Mouse (Mus musculus) spleen, postnatal 0 days (tissue): ENCODE results near the gene Serpina3f. TPM values are rescaled to one million over a fixed set of nuclear protein-coding genes. Genes with fewer than 3 reads are reported as not detected.

Experiments used
- polyA plus RNA-seq: library from polyadenylated mRNA; unstranded; fragments of >200 nt; fragmentation: Nextera tagmentation; extraction: Ambion mirVana; gene quantifications from 2 replicates; pipeline ENCODE4 v1.2.1, GENCODE M21; 2015

Serpina3f gene
- polyA plus RNA-seq, result 0.66 and 0.78 TPM in 2 replicates

GRCm38 (mm10) chr12:104214445-104214753 lies at the start of gene Serpina3f:
Gene Serpina3f (plus strand): TSS chr12:104214544.

GRCm38 (mm10) chr12:104235915-104236314 lies 21.6 kb downstream of the Serpina3f start, which contains the start of gene Serpina3g:
Gene Serpina3g (plus strand): TSS chr12:104236245.

GRCm38 (mm10) chr12:104262863-104263262 lies 48.5 kb downstream of the Serpina3f start, which contains the start of gene Serpina3i:
Gene Serpina3i (plus strand): TSS chr12:104263122.

Other genes with a start within 250 kb of the Serpina3f start
- 0.13 TPM in 1 of 2 replicates, not detected in the other for gene Serpina11, start 224.6 kb upstream of the Serpina3f start, polyA plus RNA-seq
- 0.04 TPM in 1 of 2 replicates, not detected in the other for gene Serpina9, start 200.8 kb upstream of the Serpina3f start, polyA plus RNA-seq
- gene Serpina12, start 170.1 kb upstream of the Serpina3f start, polyA plus RNA-seq, result not detected in 2 replicates
- gene Serpina5, start 113.4 kb upstream of the Serpina3f start, polyA plus RNA-seq, result not detected in 2 replicates
- not detected in 2 replicates for gene Serpina3a, start 101.8 kb upstream of the Serpina3f start, polyA plus RNA-seq
- gene Serpina3b, start 86.5 kb upstream of the Serpina3f start, polyA plus RNA-seq, result 0.35 and 0.69 TPM in 2 replicates
- gene Serpina3c, start 60.7 kb upstream of the Serpina3f start, polyA plus RNA-seq, result 0.07 TPM in 2 replicates
- gene Serpina3g, start 21.7 kb downstream of the Serpina3f start, polyA plus RNA-seq, result 18.5 and 19.8 TPM in 2 replicates
- gene Serpina3i, start 48.6 kb downstream of the Serpina3f start, polyA plus RNA-seq, result 0.47 and 0.58 TPM in 2 replicates
- gene Serpina3j, start 100.0 kb downstream of the Serpina3f start, polyA plus RNA-seq, result not detected in 2 replicates
- gene Serpina3k, start 123.9 kb downstream of the Serpina3f start, polyA plus RNA-seq, result 0.16 TPM in 1 of 2 replicates, not detected in the other
- gene Serpina3m, start 123.9 kb downstream of the Serpina3f start, polyA plus RNA-seq, result 0.10 and 0.46 TPM in 2 replicates
- 0.13 and 0.30 TPM in 2 replicates for gene Serpina3n, start 192.2 kb downstream of the Serpina3f start, polyA plus RNA-seq